38 mouse cellular contexts compared by ENCODE assay signal in the genomic region with DNA sequence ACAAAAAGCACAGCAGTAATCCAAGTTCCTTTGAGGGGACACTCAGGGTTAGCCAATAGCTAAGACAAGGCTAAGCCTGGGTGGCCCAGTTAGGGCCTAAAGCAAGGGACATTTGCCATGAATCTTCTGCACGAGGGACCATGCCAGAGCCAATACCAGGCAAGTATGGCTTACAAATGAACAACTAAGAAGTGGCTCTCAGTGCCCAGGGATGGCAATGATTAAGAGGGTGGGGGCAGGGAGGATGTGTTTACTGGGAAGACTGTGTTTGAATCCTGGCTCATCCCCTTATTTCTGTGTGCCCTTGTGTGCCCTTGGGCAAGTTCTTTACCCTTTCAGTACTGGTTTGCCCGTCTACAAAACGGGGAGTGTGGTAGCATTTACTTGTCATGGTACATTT. TPM values are rescaled to one million over a fixed set of nuclear protein-coding genes. Genes with fewer than 3 reads are reported as not detected.
DNase-seq lines count a peak whose midpoint lies in the region; ATAC-seq and TF ChIP-seq lines count a peak whose summit lies in the region.
"Had no signal": no experiment of that assay in that cellular context is flagged by ENCODE, and none has a peak within 500 bp of the region (broad histone marks: within the 10 kb centered on the region; RNA-seq: fewer than 3 reads in every experiment).

No protein-coding gene starts in this region.

- ATAC-seq in liver, embryonic 12.5 days: no peak
- no peak for ATAC-seq in forebrain, embryonic 13.5 days
- ATAC-seq: CD4-positive, CD25-positive, alpha-beta regulatory T cell, adult 4 months; forebrain, embryonic 15.5 days had no signal

- H3K79me2 ChIP-seq in liver, adult 2 months (ENCODE audit: control insufficient read depth, insufficient read depth, low read length): no peaks in the 10 kb centered on the region

- peaks cover 14% of the 10 kb centered on the region for H3K27me3 ChIP-seq in heart, embryonic 10.5 days (ENCODE audit: insufficient read depth, poor library complexity, severe bottlenecking)
- H3K27me3 ChIP-seq in liver, adult 2 months (ENCODE audit: control insufficient read depth, insufficient read depth, low read length): no peaks in the 10 kb centered on the region
- H3K27me3 ChIP-seq in liver, embryonic 12.5 days (replicated peaks): peaks cover 7% of the 10 kb centered on the region
- H3K27me3 ChIP-seq in forebrain, embryonic 13.5 days: no peaks in the 10 kb centered on the region
- H3K27me3 ChIP-seq: forebrain, embryonic 15.5 days; intestine, embryonic 15.5 days had no signal

- no peaks in the 10 kb centered on the region for H3K9me3 ChIP-seq in heart, embryonic 10.5 days
- H3K9me3 ChIP-seq in liver, embryonic 12.5 days (replicated peaks): no peaks in the 10 kb centered on the region
- H3K9me3 ChIP-seq in forebrain, embryonic 13.5 days (replicated peaks): no peaks in the 10 kb centered on the region
- H3K9me3 ChIP-seq: forebrain, embryonic 15.5 days; heart, embryonic 12.5 days; hindbrain, embryonic 15.5 days; intestine, embryonic 15.5 days; neural tube, embryonic 13.5 days had no signal

- H3K4me1 ChIP-seq in heart, embryonic 10.5 days: peaks cover 34% of the 10 kb centered on the region
- H3K4me1 ChIP-seq in liver, adult 2 months (ENCODE audit: control insufficient read depth, insufficient read depth, low read length): peaks cover 12% of the 10 kb centered on the region
- peaks cover 23% of the 10 kb centered on the region for H3K4me1 ChIP-seq in liver, embryonic 12.5 days
- H3K4me1 ChIP-seq in forebrain, embryonic 13.5 days: no peaks in the 10 kb centered on the region
- H3K4me1 ChIP-seq: forebrain, embryonic 15.5 days; hindbrain, embryonic 15.5 days; intestine, embryonic 15.5 days had no signal

- H3K4me3 ChIP-seq in heart, embryonic 10.5 days: no peak overlapping the region
- H3K4me3 ChIP-seq in liver, adult 2 months (ENCODE audit: insufficient read depth, low read depth, low read length): no peak overlapping the region
- no peak overlapping the region for H3K4me3 ChIP-seq in liver, embryonic 12.5 days
- H3K4me3 ChIP-seq in forebrain, embryonic 13.5 days: no peak overlapping the region
- H3K4me3 ChIP-seq: forebrain, embryonic 15.5 days; heart, embryonic 12.5 days; hindbrain, embryonic 15.5 days; intestine, embryonic 15.5 days; neural tube, embryonic 13.5 days had no signal

- 74% methylated on average over 3 of the region's 3 CpGs for WGBS in heart, embryonic 10.5 days
- WGBS in liver, adult 2 months: 26% methylated on average over 3 of the region's 3 CpGs
- 58% methylated on average over 3 of the region's 3 CpGs for WGBS in liver, embryonic 12.5 days (ENCODE audit: insufficient replicate concordance)
- WGBS in forebrain, embryonic 13.5 days: 65% methylated on average over 3 of the region's 3 CpGs

- TF ChIP-seq POLR2A in liver, adult 2 months (IDR thresholded peaks at IDR 0.05; ENCODE audit: extremely low read depth, insufficient read depth, low read length): no peak

- no peak overlapping the region for H3K9ac ChIP-seq in liver, adult 2 months (ENCODE audit: low read depth, low read length)
- H3K9ac ChIP-seq in liver, embryonic 12.5 days: no peak overlapping the region
- H3K9ac ChIP-seq in forebrain, embryonic 13.5 days: no peak overlapping the region
- H3K9ac ChIP-seq: forebrain, embryonic 15.5 days; heart, embryonic 12.5 days; hindbrain, embryonic 15.5 days; intestine, embryonic 15.5 days; liver, postnatal 0 days; neural tube, embryonic 13.5 days had no signal

- DNase-seq in heart, embryonic 10.5 days (ENCODE audit: low spot score): no peak
- DNase-seq in heart, adult 18-20 months: no peak
- DNase-seq in liver, adult 2 months (ENCODE audit: extremely low read depth, low read depth, low spot score): peak; percentile 82
- peak; percentile 41 for DNase-seq in kidney, postnatal 10 days
- no peak for DNase-seq in urinary bladder, postnatal 36 days (ENCODE audit: low spot score in 2 of 2)
- DNase-seq: adrenal gland, postnatal 14 days; cerebellum, adult 18-20 months; cerebellum, postnatal 25 days; gastrocnemius, postnatal 25 days; heart, adult 11 months; heart, postnatal 4 days; liver; liver, postnatal 0 days; lung, postnatal 36 days; right cerebral cortex, postnatal 4 days; thymus, adult 18-20 months; thymus, postnatal 25 days had no signal

- H3K36me3 ChIP-seq in heart, embryonic 10.5 days: peaks cover 26% of the 10 kb centered on the region
- peaks cover 2% of the 10 kb centered on the region; the same call in 1 of the 2 replicates for H3K36me3 ChIP-seq in liver, adult 2 months (ENCODE audit: control insufficient read depth, insufficient read depth, low read length)
- peaks cover 26% of the 10 kb centered on the region for H3K36me3 ChIP-seq in liver, embryonic 12.5 days
- H3K36me3 ChIP-seq in forebrain, embryonic 13.5 days (ENCODE audit: poor library complexity, severe bottlenecking): peaks cover 40% of the 10 kb centered on the region

- no peak for TF ChIP-seq CTCF in liver, adult 2 months (IDR thresholded peaks at IDR 0.05; ENCODE audit: low read depth, low read length)

- 0 out of 2 replicates have a peak overlapping the region, but pooled peaks have one; percentile 11 for H3K27ac ChIP-seq in heart, embryonic 10.5 days
- no peak overlapping the region for H3K27ac ChIP-seq in liver, adult 2 months (replicated peaks; ENCODE audit: insufficient read depth, low read depth, low read length)
- no peak overlapping the region for H3K27ac ChIP-seq in liver, embryonic 12.5 days
- no peak overlapping the region for H3K27ac ChIP-seq in forebrain, embryonic 13.5 days
- H3K27ac ChIP-seq: forebrain, embryonic 15.5 days; hindbrain, embryonic 15.5 days; intestine, embryonic 15.5 days; neural tube, embryonic 13.5 days; stomach, postnatal 0 days had no signal

- H3K4me2 ChIP-seq in liver, embryonic 12.5 days: no peak overlapping the region
- H3K4me2 ChIP-seq in forebrain, embryonic 13.5 days: no peak overlapping the region
- H3K4me2 ChIP-seq: forebrain, embryonic 15.5 days; heart, embryonic 12.5 days; hindbrain, embryonic 15.5 days; intestine, embryonic 15.5 days; midbrain, embryonic 11.5 days; neural tube, embryonic 13.5 days had no signal

RNA-seq across cellular contexts. Expression of a gene that starts 14.5 kb away (rescaled TPM):
- polyA plus RNA-seq in heart, embryonic 10.5 days (2016; fragmentation: Nextera tagmentation; extraction: Ambion mirVana): 2.3 and 13.0 TPM in 2 replicates
- not detected for total RNA-seq in heart, adult 18-20 months (2021)
- total RNA-seq in liver, adult 2 months (2014; rRNA removed): not detected in 2 replicates
- polyA plus RNA-seq in liver, adult 2 months (2012; rRNA removed): not detected in 2 replicates
- 0.69 and 0.76 TPM in 2 replicates for polyA plus RNA-seq in liver, embryonic 12.5 days (2016; fragmentation: Nextera tagmentation; extraction: Ambion mirVana)
- 2.3 and 2.9 TPM in 2 replicates for polyA plus RNA-seq in forebrain, embryonic 13.5 days (2015; fragmentation: Nextera tagmentation; extraction: Ambion mirVana)
- total RNA-seq: adrenal gland, postnatal 14 days; gastrocnemius, adult 18-20 months; gastrocnemius, postnatal 25 days; heart, postnatal 4 days; megakaryocyte, adult 5-6 weeks had no signal
- polyA plus RNA-seq: CD4-positive, CD25-positive, alpha-beta regulatory T cell, adult 4 months; heart, postnatal 0 days; liver, postnatal 0 days; neural tube, embryonic 13.5 days; spleen, adult 2 months; stomach, postnatal 0 days had no signal

RNA-seq across cellular contexts. Expression of a gene that starts 21.7 kb away (rescaled TPM):
- polyA plus RNA-seq in heart, embryonic 10.5 days (2016; fragmentation: Nextera tagmentation; extraction: Ambion mirVana): not detected in 2 replicates
- total RNA-seq in heart, adult 18-20 months (2021): not detected
- total RNA-seq in liver, adult 2 months (2014; rRNA removed): not detected in 2 replicates
- not detected in 2 replicates for polyA plus RNA-seq in liver, adult 2 months (2012; rRNA removed)
- polyA plus RNA-seq in liver, embryonic 12.5 days (2016; fragmentation: Nextera tagmentation; extraction: Ambion mirVana): not detected in 2 replicates
- not detected in 2 replicates for polyA plus RNA-seq in forebrain, embryonic 13.5 days (2015; fragmentation: Nextera tagmentation; extraction: Ambion mirVana)
- total RNA-seq: adrenal gland, postnatal 14 days; gastrocnemius, adult 18-20 months; gastrocnemius, postnatal 25 days; heart, postnatal 4 days; layer of hippocampus, postnatal 10 days; left cerebral cortex, adult 18-20 months; left cerebral cortex, postnatal 14 days; megakaryocyte, adult 5-6 weeks had no signal
- polyA plus RNA-seq: CD4-positive, CD25-positive, alpha-beta regulatory T cell, adult 4 months; embryonic facial prominence, embryonic 11.5 days; forebrain, embryonic 15.5 days; frontal cortex, adult 2 months; heart, embryonic 12.5 days; heart, postnatal 0 days; hindbrain, embryonic 15.5 days; intestine, embryonic 15.5 days; limb, embryonic 11.5 days; liver, postnatal 0 days; lung, embryonic 16.5 days; midbrain, embryonic 11.5 days; neural tube, embryonic 13.5 days; spleen, adult 2 months; stomach, postnatal 0 days had no signal

RNA-seq across cellular contexts. Expression of a gene that starts 22.1 kb away (rescaled TPM):
- 45.1 and 50.1 TPM in 2 replicates for polyA plus RNA-seq in heart, embryonic 10.5 days (2016; fragmentation: Nextera tagmentation; extraction: Ambion mirVana)
- 10 to 100 TPM; 21.5 to 21.6 TPM for total RNA-seq in heart, adult 18-20 months (2021)
- total RNA-seq in liver, adult 2 months (2014; rRNA removed): 6.0 and 7.7 TPM in 2 replicates
- polyA plus RNA-seq in liver, adult 2 months (2012; rRNA removed): 17.7 and 23.8 TPM in 2 replicates
- 17.0 and 19.0 TPM in 2 replicates for polyA plus RNA-seq in liver, embryonic 12.5 days (2016; fragmentation: Nextera tagmentation; extraction: Ambion mirVana)
- polyA plus RNA-seq in forebrain, embryonic 13.5 days (2015; fragmentation: Nextera tagmentation; extraction: Ambion mirVana): 110 and 122 TPM in 2 replicates

RNA-seq across cellular contexts. Expression of a gene that starts 54.5 kb away (rescaled TPM):
- polyA plus RNA-seq in heart, embryonic 10.5 days (2016; fragmentation: Nextera tagmentation; extraction: Ambion mirVana): 0.15 TPM in 1 of 2 replicates, not detected in the other
- not detected for total RNA-seq in heart, adult 18-20 months (2021)
- total RNA-seq in liver, adult 2 months (2014; rRNA removed): not detected in 2 replicates
- not detected in 2 replicates for polyA plus RNA-seq in liver, adult 2 months (2012; rRNA removed)
- not detected in 2 replicates for polyA plus RNA-seq in liver, embryonic 12.5 days (2016; fragmentation: Nextera tagmentation; extraction: Ambion mirVana)
- not detected in 2 replicates for polyA plus RNA-seq in forebrain, embryonic 13.5 days (2015; fragmentation: Nextera tagmentation; extraction: Ambion mirVana)
- total RNA-seq: adrenal gland, postnatal 14 days; gastrocnemius, adult 18-20 months; gastrocnemius, postnatal 25 days; heart, postnatal 4 days; layer of hippocampus, postnatal 10 days; left cerebral cortex, adult 18-20 months; megakaryocyte, adult 5-6 weeks had no signal
- polyA plus RNA-seq: CD4-positive, CD25-positive, alpha-beta regulatory T cell, adult 4 months; forebrain, embryonic 15.5 days; heart, embryonic 12.5 days; heart, postnatal 0 days; hindbrain, embryonic 15.5 days; intestine, embryonic 15.5 days; liver, postnatal 0 days; lung, embryonic 16.5 days; midbrain, embryonic 11.5 days; neural tube, embryonic 13.5 days; spleen, adult 2 months; stomach, postnatal 0 days had no signal

Comparison
In these comparisons a context has a peak if more than half of its experiments do, and no peak if none do; other contexts are left out.
1. DNase-seq: peak in liver, adult 2 months (single experiment) and kidney, postnatal 10 days (single experiment); none in heart, embryonic 10.5 days (single experiment), heart, adult 18-20 months (0 of 2) and urinary bladder, postnatal 36 days (0 of 2).